Mouse (Mus musculus) limb, embryonic 15.5 days (tissue): Measurements from ENCODE around the gene Cabp4. TPM values are rescaled to one million over a fixed set of nuclear protein-coding genes. Genes with fewer than 3 reads are reported as not detected.

ENCODE experiments used
- ATAC-seq: fragments of 200-750 bp; cut with Nextera tagmentation; 2 replicates; pipeline ENCODE4 v1.8.0; 2017; ENCODE audit warnings: low read depth, moderate TSS enrichment; ENCODE audit not compliant: insufficient number of reproducible peaks, low FRiP score, low TSS enrichment
- H3K27ac ChIP-seq: fragments of 300-500 bp; sonication (generic); 2 replicates; pipeline ENCODE4 v1.5.1; 2015; ENCODE audit warnings: moderate library complexity, mild to moderate bottlenecking, inconsistent platforms
- H3K27me3 ChIP-seq: fragments of 300-500 bp; sonication (generic); 2 replicates; pipeline ENCODE4 v1.6.1; 2015; ENCODE audit warnings: inconsistent platforms
- H3K36me3 ChIP-seq: fragments of 300-500 bp; sonication (generic); 2 replicates; pipeline ENCODE4 v1.6.1; 2015; ENCODE audit warnings: inconsistent platforms
- H3K4me1 ChIP-seq: fragments of 300-500 bp; sonication (generic); 2 replicates; pipeline ENCODE4 v1.6.1; 2015; ENCODE audit warnings: inconsistent platforms
- H3K4me2 ChIP-seq: fragments of 300-500 bp; sonication (generic); 2 replicates; pipeline ENCODE4 v1.6.1; 2015; ENCODE audit warnings: mild to moderate bottlenecking, inconsistent platforms
- H3K4me3 ChIP-seq: fragments of 300-500 bp; sonication (generic); 2 replicates; pipeline ENCODE4 v1.5.1; 2015; ENCODE audit warnings: mild to moderate bottlenecking, inconsistent platforms
- H3K9ac ChIP-seq: fragments of 300-500 bp; sonication (generic); 2 replicates; pipeline ENCODE4 v1.6.1; 2015; ENCODE audit warnings: inconsistent platforms
- H3K9me3 ChIP-seq: fragments of 300-500 bp; sonication (generic); 2 replicates; pipeline ENCODE4 v1.6.1; 2016; ENCODE audit warnings: inconsistent platforms
- WGBS: fragments of 180-500 bp; shearing (Covaris S2); methylation state at CpG from one replicate; pipeline ENCODE4 v1.1.7; 2015; 5-methylcytosine and 5-hydroxymethylcytosine counted together
- polyA plus RNA-seq: library from polyadenylated mRNA; unstranded; fragments of >200 nt; fragmentation: Nextera tagmentation; extraction: Ambion mirVana; gene quantifications from 2 replicates; pipeline ENCODE4 v1.2.1, GENCODE M21; 2015

The Cabp4 gene
- polyA plus RNA-seq, 1 experiment from 2014 or later: 0.05 TPM

GRCm38 (mm10) chr19:4117006-4117405 is 26.8 kb downstream of the Cabp4 start:
- H3K4me1 ChIP-seq: peaks cover 29% of the 10 kb centered on the region
- H3K27me3 ChIP-seq: no peaks in the 10 kb centered on the region
- peaks cover 60% of the 10 kb centered on the region for H3K36me3 ChIP-seq
- H3K4me3 ChIP-seq: no peak overlapping the region
- H3K27ac ChIP-seq: no peak overlapping the region
- H3K4me2 ChIP-seq: no peak overlapping the region
- H3K9me3 ChIP-seq: no peaks in the 10 kb centered on the region
- 97% methylated on average over 7 of the region's 7 CpGs for WGBS
- H3K9ac ChIP-seq: no peak overlapping the region
- ATAC-seq: no peak

- WGBS: 84% methylated on average over 11 of the region's 11 CpGs
- Histone ChIP-seq H3K4me1 (peaks cover 26% of the 10 kb centered on the region), H3K9me3 (no peaks in the 10 kb centered on the region), H3K27me3 (no peaks in the 10 kb centered on the region), H3K4me3 (no peak overlapping the region), H3K27ac (no peak overlapping the region), H3K36me3 (peaks cover 67% of the 10 kb centered on the region), H3K4me2 (no peak overlapping the region), H3K9ac (no peak overlapping the region)
- no peak for ATAC-seq
These were observed 28.0 kb downstream of the Cabp4 start for GRCm38 (mm10) chr19:4115816-4116215.

- peaks cover 67% of the 10 kb centered on the region for H3K36me3 ChIP-seq
- H3K4me3 ChIP-seq: no peak overlapping the region
- no peaks in the 10 kb centered on the region for H3K27me3 ChIP-seq
- H3K9ac ChIP-seq: no peak overlapping the region
- peaks cover 20% of the 10 kb centered on the region for H3K4me1 ChIP-seq
- WGBS: 94% methylated on average over 10 of the region's 10 CpGs
- no peak overlapping the region for H3K27ac ChIP-seq
- ATAC-seq: no peak
- H3K9me3 ChIP-seq: no peaks in the 10 kb centered on the region
- no peak overlapping the region for H3K4me2 ChIP-seq
These were observed 28.7 kb downstream of the Cabp4 start for GRCm38 (mm10) chr19:4115144-4115543.

GRCm38 (mm10) chr19:4114551-4114950 is 29.3 kb downstream of the Cabp4 start:
- 89% methylated on average over 10 of the region's 10 CpGs for WGBS
- no peak for ATAC-seq

GRCm38 (mm10) chr19:4113806-4114230 is 30.0 kb downstream of the Cabp4 start:
- no peak overlapping the region for H3K9ac ChIP-seq
- H3K27ac ChIP-seq: peak overlapping the region; percentile 48
- H3K36me3 ChIP-seq: peaks cover 67% of the 10 kb centered on the region

More at GRCm38 (mm10) chr19:4114551-4114950, 29.3 kb downstream of the Cabp4 start:
- H3K4me1 ChIP-seq: peaks cover 18% of the 10 kb centered on the region
- H3K4me2 ChIP-seq: no peak overlapping the region
- no peaks in the 10 kb centered on the region for H3K27me3 ChIP-seq
- no peak overlapping the region for H3K4me3 ChIP-seq
- H3K27ac ChIP-seq: no peak overlapping the region; the same call in 1 of the 2 replicates
- H3K9ac ChIP-seq: no peak overlapping the region
- H3K36me3 ChIP-seq: peaks cover 67% of the 10 kb centered on the region
- H3K9me3 ChIP-seq: no peaks in the 10 kb centered on the region

GRCm38 (mm10) chr19:4113186-4113805 is 30.5 kb downstream of the Cabp4 start:
- WGBS: 63% methylated on average over 13 of the region's 13 CpGs
- Histone ChIP-seq H3K4me2 (no peak overlapping the region), H3K9me3 (no peaks in the 10 kb centered on the region), H3K4me3 (no peak overlapping the region), H3K4me1 (peaks cover 18% of the 10 kb centered on the region), H3K36me3 (peaks cover 67% of the 10 kb centered on the region), H3K27ac (peak overlapping the region; percentile 48), H3K27me3 (no peaks in the 10 kb centered on the region), H3K9ac (no peak overlapping the region)
- ATAC-seq: peak; percentile 17; the same call in 1 of the 2 replicates

More at GRCm38 (mm10) chr19:4113806-4114230, 30.0 kb downstream of the Cabp4 start:
- H3K4me2 ChIP-seq: no peak overlapping the region
- H3K9me3 ChIP-seq: no peaks in the 10 kb centered on the region
- no peak overlapping the region for H3K4me3 ChIP-seq
- ATAC-seq: no peak
- WGBS: 25% methylated on average over 5 of the region's 5 CpGs
- no peaks in the 10 kb centered on the region for H3K27me3 ChIP-seq
- H3K4me1 ChIP-seq: peaks cover 18% of the 10 kb centered on the region

GRCm38 (mm10) chr19:4112063-4112960 is 31.5 kb downstream of the Cabp4 start:
- Histone ChIP-seq H3K9me3 (no peaks in the 10 kb centered on the region), H3K27ac (no peak overlapping the region), H3K27me3 (no peaks in the 10 kb centered on the region), H3K9ac (no peak overlapping the region), H3K4me3 (no peak overlapping the region), H3K4me1 (peaks cover 18% of the 10 kb centered on the region), H3K36me3 (peaks cover 59% of the 10 kb centered on the region), H3K4me2 (no peak overlapping the region)
- no peak for ATAC-seq
- WGBS: 96% methylated on average over 26 of the region's 26 CpGs

- Histone ChIP-seq H3K9me3 (no peaks in the 10 kb centered on the region), H3K4me2 (no peak overlapping the region), H3K9ac (no peak overlapping the region), H3K27ac (no peak overlapping the region), H3K36me3 (peaks cover 21% of the 10 kb centered on the region), H3K4me1 (peaks cover 5% of the 10 kb centered on the region), H3K4me3 (no peak overlapping the region), H3K27me3 (no peaks in the 10 kb centered on the region)
- ATAC-seq: no peak
- 80% methylated on average over 9 of the region's 9 CpGs for WGBS
These were observed 35.3 kb downstream of the Cabp4 start for GRCm38 (mm10) chr19:4108535-4108934.

- Histone ChIP-seq H3K27me3 (peaks cover 12% of the 10 kb centered on the region), H3K9ac (no peak overlapping the region), H3K4me1 (no peaks in the 10 kb centered on the region), H3K4me3 (no peak overlapping the region), H3K36me3 (peaks cover 3% of the 10 kb centered on the region), H3K9me3 (no peaks in the 10 kb centered on the region), H3K27ac (no peak overlapping the region), H3K4me2 (no peak overlapping the region)
- 91% methylated on average over 14 of the region's 14 CpGs for WGBS
- ATAC-seq: no peak
These were observed 37.2 kb downstream of the Cabp4 start for GRCm38 (mm10) chr19:4106654-4107053.

- peaks cover 16% of the 10 kb centered on the region for H3K4me1 ChIP-seq
- no peaks in the 10 kb centered on the region for H3K9me3 ChIP-seq
- WGBS: 87% methylated on average over 16 of the region's 16 CpGs
- no peaks in the 10 kb centered on the region for H3K36me3 ChIP-seq
- H3K27ac ChIP-seq: no peak overlapping the region
- peaks cover 31% of the 10 kb centered on the region for H3K27me3 ChIP-seq
- no peak overlapping the region for H3K4me2 ChIP-seq
- no peak for ATAC-seq
- no peak overlapping the region for H3K4me3 ChIP-seq
- no peak overlapping the region for H3K9ac ChIP-seq
These were observed 39.1 kb downstream of the Cabp4 start for GRCm38 (mm10) chr19:4104675-4105194.

GRCm38 (mm10) chr19:4103792-4104191 is 40.0 kb downstream of the Cabp4 start:
- peaks cover 36% of the 10 kb centered on the region for H3K27me3 ChIP-seq
- no peaks in the 10 kb centered on the region for H3K9me3 ChIP-seq
- H3K4me3 ChIP-seq: no peak overlapping the region
- no peak overlapping the region for H3K27ac ChIP-seq
- 59% methylated on average over 3 of the region's 3 CpGs for WGBS
- no peak overlapping the region for H3K9ac ChIP-seq
- H3K36me3 ChIP-seq: no peaks in the 10 kb centered on the region
- ATAC-seq: no peak
- H3K4me2 ChIP-seq: no peak overlapping the region
- peaks cover 25% of the 10 kb centered on the region for H3K4me1 ChIP-seq

GRCm38 (mm10) chr19:4103294-4103693 is 40.5 kb downstream of the Cabp4 start:
- H3K4me2 ChIP-seq: no peak overlapping the region
- H3K36me3 ChIP-seq: no peaks in the 10 kb centered on the region
- H3K27me3 ChIP-seq: peaks cover 36% of the 10 kb centered on the region
- H3K9me3 ChIP-seq: no peaks in the 10 kb centered on the region
- WGBS: 93% methylated on average over 18 of the region's 18 CpGs
- H3K27ac ChIP-seq: no peak overlapping the region
- H3K4me1 ChIP-seq: peaks cover 30% of the 10 kb centered on the region
- no peak overlapping the region for H3K4me3 ChIP-seq
- ATAC-seq: no peak
- H3K9ac ChIP-seq: no peak overlapping the region
